Mouse (Mus musculus): ENCODE results near the gene Scd2.

GRCm38 (mm10) chr19:44282534-44283156 lies 10.8 kb upstream of the Scd2 start:
- TF ChIP-seq CTCF (IDR thresholded peaks at IDR 0.05; ENCODE audit: extremely low read depth, insufficient read depth, low read length) (no peak), POLR2A (IDR thresholded peaks at IDR 0.05; ENCODE audit: extremely low read depth, insufficient read depth, low read length) (no peak)
